Mouse (Mus musculus) heart, embryonic 14.5 days (tissue): ENCODE results near the gene Tmco4. TPM values are rescaled to one million over a fixed set of nuclear protein-coding genes. Genes with fewer than 3 reads are reported as not detected.

Experiments used
- ATAC-seq: fragments of 200-750 bp; cut with Nextera tagmentation; 2 replicates; pipeline ENCODE4 v1.8.0; 2017; ENCODE audit warnings: low read depth, moderate TSS enrichment; ENCODE audit not compliant: insufficient number of reproducible peaks, insufficient read depth, low FRiP score
- H3K27ac ChIP-seq, 2 experiments: fragments of 200-500 bp in 1 of 2; fragments of 300-500 bp in 1 of 2; sonication (generic) in 1 of 2; replicated peaks in 1 of 2; 2 replicates each; pipeline ENCODE4 v1.5.1; 2012 to 2014; ENCODE audit warnings: low read depth in 2 of 2, low read length in 2 of 2, control low read depth in 1 of 2, mild to moderate bottlenecking in 1 of 2, mixed read lengths in 1 of 2; ENCODE audit not compliant: control insufficient read depth in 1 of 2, insufficient read depth in 1 of 2
- H3K27me3 ChIP-seq: fragments of 300-500 bp; sonication (generic); 2 replicates; pipeline ENCODE4 v1.6.1; 2014; ENCODE audit warnings: mild to moderate bottlenecking, low read length, control low read depth; ENCODE audit not compliant: control insufficient read depth, insufficient read depth
- H3K36me3 ChIP-seq: fragments of 300-500 bp; sonication (generic); 2 replicates; pipeline ENCODE4 v1.6.1; 2014; ENCODE audit warnings: mild to moderate bottlenecking, control low read depth, low read length, mixed read lengths; ENCODE audit not compliant: control insufficient read depth, insufficient read depth
- H3K4me1 ChIP-seq, 2 experiments: fragments of 200-500 bp in 1 of 2; fragments of 300-500 bp in 1 of 2; sonication (generic) in 1 of 2; 2 replicates each; pipeline ENCODE4 v1.6.1; 2012 to 2014; ENCODE audit warnings: low read length in 2 of 2, control low read depth in 1 of 2, mixed read lengths in 1 of 2; ENCODE audit not compliant: control insufficient read depth in 2 of 2, insufficient read depth in 2 of 2
- H3K4me2 ChIP-seq: fragments of 300-500 bp; sonication (generic); 2 replicates; pipeline ENCODE4 v1.6.1; 2014; ENCODE audit warnings: mild to moderate bottlenecking, low read length
- H3K4me3 ChIP-seq, 2 experiments: fragments of 200-500 bp in 1 of 2; fragments of 300-500 bp in 1 of 2; sonication (generic) in 1 of 2; 2 replicates each; pipeline ENCODE4 v1.5.1; 2012 to 2014; ENCODE audit warnings: low read length in 2 of 2, mild to moderate bottlenecking in 2 of 2, control low read depth in 1 of 2, low read depth in 1 of 2, moderate library complexity in 1 of 2; ENCODE audit not compliant: control insufficient read depth in 1 of 2, insufficient read depth in 1 of 2
- H3K9ac ChIP-seq: fragments of 300-500 bp; sonication (generic); 2 replicates; pipeline ENCODE4 v1.6.1; 2014; ENCODE audit warnings: mild to moderate bottlenecking, low read length
- H3K9me3 ChIP-seq: fragments of 300-500 bp; sonication (generic); 2 replicates; pipeline ENCODE4 v1.6.1; 2016; ENCODE audit warnings: low read length, control low read depth; ENCODE audit not compliant: control insufficient read depth
- WGBS: fragments of 180-500 bp; shearing (Covaris S2); extraction: QIAGEN DNeasy Blood & Tissue Kit; methylation state at CpG from one replicate; pipeline ENCODE4 v1.1.7; 2014; 5-methylcytosine and 5-hydroxymethylcytosine counted together
- polyA plus RNA-seq: library from polyadenylated mRNA; unstranded; fragments of >200 nt; fragmentation: Nextera tagmentation; extraction: Ambion mirVana; gene quantifications from 2 replicates; pipeline ENCODE4 v1.2.1, GENCODE M21; 2014

The Tmco4 gene
- polyA plus RNA-seq, result 4.8 and 5.7 TPM in 2 replicates

GRCm38 (mm10) chr4:138972827-138973718 is at the start of gene Tmco4:
TSS of gene Tmco4 (plus strand) at chr4:138972888.
- H3K9me3 ChIP-seq, result no peaks in the 10 kb centered on the region
- H3K4me3 ChIP-seq, result peak within 1 kb of the TSS; percentile 51 to 75
- peaks cover 19 to 22% of the 10 kb centered on the region in 2 experiments for H3K4me1 ChIP-seq
- peak within 1 kb of the TSS; percentile 98 for H3K4me2 ChIP-seq
- peak within 1 kb of the TSS; percentile 90 to 96 for H3K27ac ChIP-seq
- ATAC-seq, result peak; percentile 74
- no peaks in the 10 kb centered on the region for H3K27me3 ChIP-seq
- H3K36me3 ChIP-seq, result no peaks in the 10 kb centered on the region
- peak within 1 kb of the TSS; percentile 95 for H3K9ac ChIP-seq
- WGBS, result 1% methylated on average over 58 of the region's 60 CpGs

GRCm38 (mm10) chr4:138925561-138925960 is 47.1 kb upstream of the Tmco4 start:
- H3K4me3 ChIP-seq, result no peak overlapping the region
- H3K4me2 ChIP-seq, result no peak overlapping the region
- no peak for ATAC-seq
- 19% methylated on average over 2 of the region's 2 CpGs for WGBS
- H3K27ac ChIP-seq, result no peak overlapping the region
- no peak overlapping the region for H3K9ac ChIP-seq
- H3K9me3 ChIP-seq, result no peaks in the 10 kb centered on the region
- no peaks in the 10 kb centered on the region for H3K36me3 ChIP-seq
- H3K4me1 ChIP-seq, result no peaks in the 10 kb centered on the region
- peaks cover 10% of the 10 kb centered on the region for H3K27me3 ChIP-seq

GRCm38 (mm10) chr4:138933862-138934261 is 38.8 kb upstream of the Tmco4 start:
- no peaks in the 10 kb centered on the region for H3K36me3 ChIP-seq
- no peaks in the 10 kb centered on the region for H3K4me1 ChIP-seq
- no peaks in the 10 kb centered on the region for H3K27me3 ChIP-seq
- 23% methylated on average over 3 of the region's 3 CpGs for WGBS
- no peak overlapping the region for H3K9ac ChIP-seq
- no peak overlapping the region for H3K4me3 ChIP-seq
- H3K9me3 ChIP-seq, result no peaks in the 10 kb centered on the region
- no peak for ATAC-seq
- no peak overlapping the region for H3K27ac ChIP-seq
- H3K4me2 ChIP-seq, result no peak overlapping the region

GRCm38 (mm10) chr4:138934456-138935145 is 38.1 kb upstream of the Tmco4 start:
- no peak overlapping the region for H3K4me2 ChIP-seq
- no peaks in the 10 kb centered on the region for H3K4me1 ChIP-seq
- H3K27me3 ChIP-seq, result no peaks in the 10 kb centered on the region
- no peaks in the 10 kb centered on the region for H3K36me3 ChIP-seq
- no peak overlapping the region for H3K27ac ChIP-seq
- no peaks in the 10 kb centered on the region for H3K9me3 ChIP-seq
- H3K9ac ChIP-seq, result no peak overlapping the region
- 78% methylated on average over 11 of the region's 11 CpGs for WGBS
- no peak for ATAC-seq
- no peak overlapping the region for H3K4me3 ChIP-seq

- no peaks in the 10 kb centered on the region for H3K36me3 ChIP-seq
- H3K4me2 ChIP-seq, result no peak overlapping the region
- H3K27me3 ChIP-seq, result peaks cover 3% of the 10 kb centered on the region; the same call in 1 of the 2 replicates
- H3K9me3 ChIP-seq, result no peaks in the 10 kb centered on the region
- no peak for ATAC-seq
- WGBS, result 65% methylated on average over 10 of the region's 10 CpGs
- H3K4me3 ChIP-seq, result no peak overlapping the region
- H3K27ac ChIP-seq, result no peak overlapping the region
- H3K9ac ChIP-seq, result no peak overlapping the region
- H3K4me1 ChIP-seq, result no peaks in the 10 kb centered on the region
Observed at GRCm38 (mm10) chr4:138938495-138939269, 34.0 kb upstream of the Tmco4 start.

GRCm38 (mm10) chr4:138939481-138939880 is 33.2 kb upstream of the Tmco4 start:
- ATAC-seq, result no peak
- 45% methylated on average over 4 of the region's 4 CpGs for WGBS
- Histone ChIP-seq H3K4me1 (no peaks in the 10 kb centered on the region), H3K9ac (no peak overlapping the region), H3K36me3 (no peaks in the 10 kb centered on the region), H3K27ac (no peak overlapping the region), H3K4me2 (no peak overlapping the region), H3K27me3 (peaks cover 3% of the 10 kb centered on the region; the same call in 1 of the 2 replicates), H3K4me3 (no peak overlapping the region), H3K9me3 (no peaks in the 10 kb centered on the region)

- no peaks in the 10 kb centered on the region for H3K36me3 ChIP-seq
- H3K9me3 ChIP-seq, result no peaks in the 10 kb centered on the region
- no peaks in the 10 kb centered on the region for H3K4me1 ChIP-seq
- no peak for ATAC-seq
- WGBS, result 37% methylated on average over 7 of the region's 7 CpGs
- H3K4me3 ChIP-seq, result no peak overlapping the region
- no peak overlapping the region for H3K4me2 ChIP-seq
- H3K9ac ChIP-seq, result no peak overlapping the region
- peaks cover 3% of the 10 kb centered on the region; the same call in 1 of the 2 replicates for H3K27me3 ChIP-seq
- H3K27ac ChIP-seq, result no peak overlapping the region
Observed at GRCm38 (mm10) chr4:138941401-138941800, 31.3 kb upstream of the Tmco4 start.
